Mouse (Mus musculus) limb, embryonic 11.5 days (tissue): ENCODE data around the gene Lbh. TPM values are rescaled to one million over a fixed set of nuclear protein-coding genes. Genes with fewer than 3 reads are reported as not detected.

ENCODE experiments used
- ATAC-seq: fragments of 200-750 bp; cut with Nextera tagmentation; 2 replicates; pipeline ENCODE4 v1.8.0; 2017; ENCODE audit warnings: low read depth; ENCODE audit not compliant: insufficient number of reproducible peaks, low FRiP score, low TSS enrichment
- DNase-seq: peaks from one replicate; pipeline ENCODE4 v3.0.0-alpha.2; 2015; ENCODE audit warnings: low spot score
- H3K27ac ChIP-seq: fragments of 300-500 bp; sonication (generic); replicated peaks from 2 replicates; pipeline ENCODE4 v1.5.1; 2014; ENCODE audit warnings: low read depth, mild to moderate bottlenecking, low read length
- H3K27me3 ChIP-seq: fragments of 300-500 bp; sonication (generic); 2 replicates; pipeline ENCODE4 v1.6.1; 2014; ENCODE audit warnings: mild to moderate bottlenecking, low read length, mixed read lengths; ENCODE audit not compliant: control insufficient read depth, insufficient read depth
- H3K36me3 ChIP-seq: fragments of 300-500 bp; sonication (generic); 2 replicates; pipeline ENCODE4 v1.6.1; 2014; ENCODE audit warnings: mild to moderate bottlenecking, low read length, moderate library complexity, mixed read lengths; ENCODE audit not compliant: control insufficient read depth, insufficient read depth
- H3K4me1 ChIP-seq: fragments of 300-500 bp; sonication (generic); 2 replicates; pipeline ENCODE4 v1.6.1; 2014; ENCODE audit warnings: low read length, mixed read lengths; ENCODE audit not compliant: control insufficient read depth, insufficient read depth
- H3K4me2 ChIP-seq: fragments of 300-500 bp; sonication (generic); 2 replicates; pipeline ENCODE4 v1.6.1; 2014; ENCODE audit warnings: low read depth, mild to moderate bottlenecking, moderate library complexity; ENCODE audit not compliant: severe bottlenecking
- H3K4me3 ChIP-seq: fragments of 300-500 bp; sonication (generic); 2 replicates; pipeline ENCODE4 v1.5.1; 2014; ENCODE audit warnings: low read depth, low read length
- H3K9ac ChIP-seq: fragments of 300-500 bp; sonication (generic); 2 replicates; pipeline ENCODE4 v1.6.1; 2014; ENCODE audit warnings: mild to moderate bottlenecking, low read length
- H3K9me3 ChIP-seq: fragments of 300-500 bp; sonication (generic); 2 replicates; pipeline ENCODE4 v1.6.1; 2016; ENCODE audit warnings: low read length; ENCODE audit not compliant: control insufficient read depth
- whole genome bisulfite sequencing: fragments of 180-500 bp; shearing (Covaris S2); extraction: QIAGEN DNeasy Blood & Tissue Kit; methylation state at CpG from one replicate; pipeline ENCODE4 v1.1.7; 2014; 5-methylcytosine and 5-hydroxymethylcytosine counted together
- polyA plus RNA-seq: library from polyadenylated mRNA; unstranded; fragments of >200 nt; fragmentation: Nextera tagmentation; extraction: Ambion mirVana; gene quantifications from 2 replicates; pipeline ENCODE4 v1.2.1, GENCODE M21; 2014

Lbh gene
- 2.6 and 3.6 TPM in 2 replicates for polyA plus RNA-seq

GRCm38 (mm10) chr17:72918053-72918452 lies at the start of gene Lbh:
Lbh (plus strand) TSS chr17:72918305.
- WGBS = under 1% methylated on average over 35 of the region's 35 CpGs
- H3K4me3 ChIP-seq = peak within 1 kb of the TSS; percentile 63
- no peaks in the 10 kb centered on the region for H3K9me3 ChIP-seq
- peaks cover 10% of the 10 kb centered on the region; the same call in 1 of the 2 replicates for H3K4me1 ChIP-seq
- no peaks in the 10 kb centered on the region for H3K27me3 ChIP-seq
- ATAC-seq = peak; percentile 80
- peak; percentile 94 for DNase-seq
- peaks cover 2% of the 10 kb centered on the region; the same call in 1 of the 2 replicates for H3K36me3 ChIP-seq
- peak within 1 kb of the TSS; percentile 92 for H3K4me2 ChIP-seq
- peak within 1 kb of the TSS; percentile 45; the same call in 1 of the 2 replicates for H3K27ac ChIP-seq
- H3K9ac ChIP-seq = peak within 1 kb of the TSS; percentile 83

- 91% methylated on average over 9 of the region's 9 CpGs for WGBS
- no peak for DNase-seq
- no peak overlapping the region for H3K27ac ChIP-seq
- H3K36me3 ChIP-seq = no peaks in the 10 kb centered on the region
- H3K4me3 ChIP-seq = no peak overlapping the region
- H3K9me3 ChIP-seq = no peaks in the 10 kb centered on the region
- H3K27me3 ChIP-seq = no peaks in the 10 kb centered on the region
- ATAC-seq = no peak
- no peaks in the 10 kb centered on the region for H3K4me1 ChIP-seq
- H3K4me2 ChIP-seq = no peak overlapping the region
- no peak overlapping the region for H3K9ac ChIP-seq
Measured at GRCm38 (mm10) chr17:72878979-72879378, 39.1 kb upstream of the Lbh start.

DNA sequence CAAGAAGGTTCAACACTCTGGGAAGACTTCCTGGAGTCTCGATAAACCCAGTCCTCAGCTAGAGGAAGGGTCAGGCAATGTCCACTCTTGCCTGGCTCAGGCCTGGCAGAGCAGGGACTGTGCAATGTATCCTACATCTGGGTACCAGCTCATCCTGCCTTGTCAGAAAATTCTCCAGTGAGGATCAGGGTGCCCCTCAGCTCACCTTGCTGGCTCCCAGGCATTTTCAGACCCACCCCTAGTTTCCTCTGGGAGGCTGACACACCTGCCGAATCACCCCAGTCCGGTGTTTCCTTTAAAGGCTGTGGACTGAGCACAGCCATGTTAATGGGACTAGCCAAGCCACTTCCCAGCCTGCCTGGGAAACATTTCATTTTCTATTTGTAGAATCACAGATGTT lies 37.9 kb upstream of the Lbh start:
- Histone ChIP-seq H3K9me3 (no peaks in the 10 kb centered on the region), H3K4me2 (no peak overlapping the region), H3K4me3 (no peak overlapping the region), H3K27me3 (no peaks in the 10 kb centered on the region), H3K36me3 (no peaks in the 10 kb centered on the region), H3K9ac (no peak overlapping the region), H3K4me1 (no peaks in the 10 kb centered on the region), H3K27ac (no peak overlapping the region)
- ATAC-seq (no peak), DNase-seq (no peak)
- 82% methylated on average over 3 of the region's 3 CpGs for WGBS

DNA sequence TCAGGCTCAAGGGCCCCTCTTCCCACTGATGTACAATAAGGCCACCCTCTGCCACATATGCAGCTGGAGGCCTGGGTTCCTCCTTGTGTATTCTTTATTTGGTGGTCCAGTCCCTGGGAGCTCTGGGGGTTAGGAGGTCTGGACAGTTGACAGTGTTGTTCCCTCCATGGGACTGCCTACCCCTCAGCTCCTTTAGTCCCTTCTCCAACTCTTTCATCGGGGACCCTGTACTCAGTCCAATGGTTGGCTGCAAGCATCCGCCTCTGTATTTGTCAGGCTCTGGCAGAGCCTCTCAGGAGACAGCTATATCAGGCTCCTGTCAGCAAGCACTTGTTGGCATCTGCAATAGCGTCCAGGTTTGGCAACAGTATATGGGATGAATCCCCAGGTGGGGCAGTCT lies 37.1 kb upstream of the Lbh start:
- no peak for DNase-seq
- Histone ChIP-seq H3K27ac (no peak overlapping the region), H3K9me3 (no peaks in the 10 kb centered on the region), H3K4me3 (no peak overlapping the region), H3K27me3 (no peaks in the 10 kb centered on the region), H3K36me3 (no peaks in the 10 kb centered on the region), H3K4me1 (no peaks in the 10 kb centered on the region), H3K4me2 (no peak overlapping the region), H3K9ac (no peak overlapping the region)
- ATAC-seq = no peak
- 80% methylated on average over 3 of the region's 3 CpGs for WGBS

- Histone ChIP-seq H3K27ac (no peak overlapping the region), H3K4me1 (no peaks in the 10 kb centered on the region), H3K36me3 (no peaks in the 10 kb centered on the region), H3K4me2 (no peak overlapping the region), H3K27me3 (no peaks in the 10 kb centered on the region), H3K9me3 (no peaks in the 10 kb centered on the region), H3K9ac (no peak overlapping the region), H3K4me3 (no peak overlapping the region)
- no peak for DNase-seq
- 71% methylated on average over 1 of the region's 1 CpGs for WGBS
- no peak for ATAC-seq
Measured at GRCm38 (mm10) chr17:72881804-72882203, 36.3 kb upstream of the Lbh start.

GRCm38 (mm10) chr17:72889556-72890397 lies 28.3 kb upstream of the Lbh start:
- H3K9me3 ChIP-seq = no peaks in the 10 kb centered on the region
- peak; percentile 72 for DNase-seq
- H3K27me3 ChIP-seq = no peaks in the 10 kb centered on the region
- WGBS = 18% methylated on average over 20 of the region's 20 CpGs
- no peak overlapping the region for H3K4me3 ChIP-seq
- H3K9ac ChIP-seq = no peak overlapping the region
- no peaks in the 10 kb centered on the region for H3K4me1 ChIP-seq
- no peaks in the 10 kb centered on the region for H3K36me3 ChIP-seq
- no peak overlapping the region for H3K4me2 ChIP-seq
- H3K27ac ChIP-seq = no peak overlapping the region
- ATAC-seq = no peak

DNA sequence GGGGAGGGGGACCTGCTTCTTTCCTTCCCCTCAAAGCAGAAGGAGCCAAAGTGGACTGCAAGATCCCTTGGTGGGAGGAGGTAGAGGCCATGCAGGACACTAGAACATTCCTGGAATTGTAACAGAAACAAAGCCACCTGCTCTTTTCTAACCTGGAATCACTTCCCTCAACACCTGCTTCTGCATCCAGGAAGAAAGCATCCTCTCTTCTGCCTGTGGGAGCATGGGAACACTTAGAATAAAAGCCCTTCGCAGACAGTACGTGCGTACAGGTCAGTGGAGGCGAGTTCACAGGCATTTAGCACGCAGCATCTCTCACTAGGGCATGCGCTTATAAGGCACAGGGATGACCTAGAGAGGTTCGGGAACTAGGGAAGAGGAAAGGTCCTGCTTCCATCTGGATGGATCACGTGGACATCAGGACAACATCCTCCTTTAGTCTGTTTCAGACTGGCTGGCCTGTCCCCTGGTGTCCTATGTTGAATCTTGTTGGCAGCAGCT lies 27.7 kb upstream of the Lbh start:
- no peaks in the 10 kb centered on the region for H3K36me3 ChIP-seq
- H3K4me3 ChIP-seq = no peak overlapping the region
- 56% methylated on average over 8 of the region's 8 CpGs for WGBS
- no peaks in the 10 kb centered on the region for H3K9me3 ChIP-seq
- no peak for DNase-seq
- no peak overlapping the region for H3K9ac ChIP-seq
- no peak overlapping the region for H3K4me2 ChIP-seq
- no peak for ATAC-seq
- no peaks in the 10 kb centered on the region for H3K4me1 ChIP-seq
- no peak overlapping the region for H3K27ac ChIP-seq
- no peaks in the 10 kb centered on the region for H3K27me3 ChIP-seq

DNA sequence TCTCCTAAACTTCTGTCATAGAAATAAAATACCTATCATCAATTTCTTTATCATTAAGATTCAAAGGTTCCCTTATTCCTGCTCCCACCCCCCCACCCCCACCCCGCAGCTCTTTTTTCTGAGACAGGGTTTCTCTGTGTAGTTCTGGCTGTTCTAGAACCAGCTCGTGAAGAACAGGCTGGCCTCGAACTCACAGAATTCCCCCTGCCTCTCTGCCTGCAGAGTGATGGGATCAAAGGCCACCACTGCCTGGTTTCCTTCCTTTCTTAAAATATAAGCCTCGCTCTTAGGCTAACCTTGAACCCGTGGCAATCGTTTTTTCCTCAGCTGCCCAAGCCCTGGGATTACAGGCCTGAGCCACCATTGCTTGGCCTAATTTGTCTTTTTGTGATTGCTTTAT lies 26.5 kb upstream of the Lbh start:
- Histone ChIP-seq H3K27ac (no peak overlapping the region), H3K4me2 (no peak overlapping the region), H3K4me3 (no peak overlapping the region), H3K36me3 (no peaks in the 10 kb centered on the region), H3K27me3 (no peaks in the 10 kb centered on the region), H3K9me3 (no peaks in the 10 kb centered on the region), H3K9ac (no peak overlapping the region), H3K4me1 (no peaks in the 10 kb centered on the region)
- 79% methylated on average over 6 of the region's 6 CpGs for WGBS
- no peak for DNase-seq
- no peak for ATAC-seq
